ENCODE assay signal across 9 mouse cellular contexts in genomic region chr15:98504514-98504913, GRCm38 (mm10). TPM values are rescaled to one million over a fixed set of nuclear protein-coding genes. Genes with fewer than 3 reads are reported as not detected.
A peak's percentile ranks its signal among the peaks of the same experiment; 100 is the strongest.
DNase-seq lines count a peak whose midpoint lies in the region; ATAC-seq and TF ChIP-seq lines count a peak whose summit lies in the region.
"Had no signal": no experiment of that assay in that cellular context is flagged by ENCODE, and none has a peak within 500 bp of the region (broad histone marks: within the 10 kb centered on the region; RNA-seq: fewer than 3 reads in every experiment).

No protein-coding gene starts in this region.

- intact Hi-C loops in left cerebral cortex, postnatal 14 days (cut with DNase I) = loop anchor here (10.0 kb wide), 1 partner anchor 90 kb away; no protein-coding TSS in a partner anchor

- ATAC-seq in hindbrain, embryonic 11.5 days (ENCODE audit: low FRiP score) = no peak
- no peak for ATAC-seq in hindbrain, embryonic 12.5 days (ENCODE audit: low FRiP score)
- ATAC-seq in midbrain, embryonic 16.5 days = no peak

- TF ChIP-seq CTCF in thymus, adult 2 months (IDR thresholded peaks at IDR 0.05; ENCODE audit: borderline replicate concordance, control insufficient read depth, extremely low read depth, insufficient read depth, low read length, poor library complexity) = peak; percentile 78; the same call in 1 of the 2 replicates

- H3K4me1 ChIP-seq in hindbrain, embryonic 11.5 days (replicated peaks; ENCODE audit: control insufficient read depth, insufficient read depth, low read length) = no peaks in the 10 kb centered on the region
- H3K4me1 ChIP-seq in hindbrain, embryonic 12.5 days = no peaks in the 10 kb centered on the region
- H3K4me1 ChIP-seq in midbrain, embryonic 16.5 days (ENCODE audit: control insufficient read depth, insufficient read depth, low read length) = no peaks in the 10 kb centered on the region
- peaks cover 24% of the 10 kb centered on the region for H3K4me1 ChIP-seq in thymus, adult 2 months (replicated peaks; ENCODE audit: control insufficient read depth, insufficient read depth, low read length)

- H3K27ac ChIP-seq in hindbrain, embryonic 11.5 days (ENCODE audit: low read depth, low read length) = no peak overlapping the region
- H3K27ac ChIP-seq in hindbrain, embryonic 12.5 days = no peak overlapping the region
- no peak overlapping the region for H3K27ac ChIP-seq in midbrain, embryonic 16.5 days (ENCODE audit: low read length)
- H3K27ac ChIP-seq in thymus, adult 2 months (ENCODE audit: control insufficient read depth, insufficient read depth, low read length) = no peak overlapping the region
- H3K27ac ChIP-seq: embryonic facial prominence, embryonic 12.5 days had no signal

- H3K9me3 ChIP-seq in hindbrain, embryonic 11.5 days (ENCODE audit: control insufficient read depth, low read length) = no peaks in the 10 kb centered on the region
- no peaks in the 10 kb centered on the region for H3K9me3 ChIP-seq in hindbrain, embryonic 12.5 days (replicated peaks)
- no peaks in the 10 kb centered on the region for H3K9me3 ChIP-seq in midbrain, embryonic 16.5 days (replicated peaks; ENCODE audit: control insufficient read depth, low read length, poor library complexity, severe bottlenecking)
- H3K9me3 ChIP-seq: embryonic facial prominence, embryonic 12.5 days had no signal

- no peak overlapping the region for H3K4me2 ChIP-seq in hindbrain, embryonic 11.5 days (replicated peaks; ENCODE audit: low read depth, low read length)
- H3K4me2 ChIP-seq in hindbrain, embryonic 12.5 days (replicated peaks) = no peak overlapping the region
- peak overlapping the region; percentile 22 for H3K4me2 ChIP-seq in midbrain, embryonic 16.5 days (ENCODE audit: low read length)
- H3K4me2 ChIP-seq: embryonic facial prominence, embryonic 12.5 days had no signal

- H3K4me3 ChIP-seq in hindbrain, embryonic 11.5 days (ENCODE audit: low read depth, low read length) = no peak overlapping the region
- H3K4me3 ChIP-seq in hindbrain, embryonic 12.5 days = no peak overlapping the region
- H3K4me3 ChIP-seq in midbrain, embryonic 16.5 days (ENCODE audit: low read depth, low read length) = no peak overlapping the region
- H3K4me3 ChIP-seq in thymus, adult 2 months (ENCODE audit: control insufficient read depth, insufficient read depth, low read length) = no peak overlapping the region
- H3K4me3 ChIP-seq: embryonic facial prominence, embryonic 12.5 days had no signal

- H3K27me3 ChIP-seq in hindbrain, embryonic 11.5 days (ENCODE audit: control insufficient read depth, insufficient read depth, low read length) = no peaks in the 10 kb centered on the region
- H3K27me3 ChIP-seq in hindbrain, embryonic 12.5 days = peaks cover 4% of the 10 kb centered on the region; the same call in 1 of the 2 replicates
- H3K27me3 ChIP-seq in midbrain, embryonic 16.5 days (ENCODE audit: control insufficient read depth, insufficient read depth, low read depth, low read length) = no peaks in the 10 kb centered on the region
- H3K27me3 ChIP-seq in thymus, adult 2 months (ENCODE audit: control insufficient read depth, insufficient read depth, low read length) = no peaks in the 10 kb centered on the region

- TF ChIP-seq POLR2A in thymus, adult 2 months (IDR thresholded peaks at IDR 0.05; ENCODE audit: control insufficient read depth, extremely low read depth, insufficient read depth, low read length, poor library complexity) = no peak

- WGBS in hindbrain, embryonic 11.5 days = 17% methylated on average over 18 of the region's 18 CpGs
- WGBS in hindbrain, embryonic 12.5 days = 16% methylated on average over 18 of the region's 18 CpGs
- 16% methylated on average over 18 of the region's 18 CpGs for WGBS in midbrain, embryonic 16.5 days
- 15% methylated on average over 18 of the region's 18 CpGs for WGBS in thymus, adult 2 months

- peak; percentile 84 for DNase-seq in hindbrain, embryonic 11.5 days (ENCODE audit: low spot score)
- peak; percentile 87 for DNase-seq in R1 (ENCODE audit: low read depth, low spot score)
- DNase-seq in embryo, embryonic 10 days (ENCODE audit: low spot score) = peak; percentile 75
- DNase-seq in heart, adult 8-10 months (ENCODE audit: low spot score) = peak; percentile 68
- DNase-seq in left cerebral cortex, postnatal 14 days (ENCODE audit: low spot score in 2 of 2) = peak; percentile 80 to 83
- DNase-seq in thymus, adult 2 months = peak; percentile 84

- no peaks in the 10 kb centered on the region for H3K36me3 ChIP-seq in hindbrain, embryonic 11.5 days (ENCODE audit: control insufficient read depth, insufficient read depth, low read length)
- no peaks in the 10 kb centered on the region for H3K36me3 ChIP-seq in hindbrain, embryonic 12.5 days
- no peaks in the 10 kb centered on the region for H3K36me3 ChIP-seq in midbrain, embryonic 16.5 days (ENCODE audit: control insufficient read depth, insufficient read depth, low read length)
- no peaks in the 10 kb centered on the region for H3K36me3 ChIP-seq in thymus, adult 2 months (ENCODE audit: control insufficient read depth, insufficient read depth, low read length)
- H3K36me3 ChIP-seq: embryonic facial prominence, embryonic 12.5 days had no signal

- H3K9ac ChIP-seq in hindbrain, embryonic 11.5 days (ENCODE audit: low read depth, low read length) = no peak overlapping the region
- no peak overlapping the region for H3K9ac ChIP-seq in hindbrain, embryonic 12.5 days
- H3K9ac ChIP-seq in midbrain, embryonic 16.5 days (ENCODE audit: low read depth, low read length) = no peak overlapping the region
- H3K9ac ChIP-seq: embryonic facial prominence, embryonic 12.5 days had no signal

RNA-seq across cellular contexts. Expression of gene Olfr279, which starts 12.3 kb away (rescaled TPM):
- polyA plus RNA-seq in hindbrain, embryonic 11.5 days (2014; fragmentation: Nextera tagmentation; extraction: Ambion mirVana) = not detected in 2 replicates
- polyA plus RNA-seq in hindbrain, embryonic 12.5 days (2016; fragmentation: Nextera tagmentation; extraction: Ambion mirVana) = not detected in 2 replicates
- total RNA-seq in heart, adult 8-10 months (2022) = not detected
- under 1 TPM in 1 of 2 experiments, not detected in 1; 0.11 TPM for total RNA-seq in left cerebral cortex, postnatal 14 days (2021)
- not detected in 2 replicates for polyA plus RNA-seq in midbrain, embryonic 16.5 days (2015; fragmentation: Nextera tagmentation; extraction: Ambion mirVana)
- not detected in 2 replicates for polyA plus RNA-seq in thymus, adult 2 months (2012; rRNA removed)

RNA-seq across cellular contexts. Expression of gene Lalba, which starts 22.0 kb away (rescaled TPM):
- not detected in 2 replicates for polyA plus RNA-seq in hindbrain, embryonic 11.5 days (2014; fragmentation: Nextera tagmentation; extraction: Ambion mirVana)
- polyA plus RNA-seq in hindbrain, embryonic 12.5 days (2016; fragmentation: Nextera tagmentation; extraction: Ambion mirVana) = not detected in 2 replicates
- total RNA-seq in heart, adult 8-10 months (2022) = not detected
- total RNA-seq in left cerebral cortex, postnatal 14 days (2021) = not detected
- polyA plus RNA-seq in midbrain, embryonic 16.5 days (2015; fragmentation: Nextera tagmentation; extraction: Ambion mirVana) = not detected in 2 replicates
- 0.48 TPM in 1 of 2 replicates, not detected in the other for polyA plus RNA-seq in thymus, adult 2 months (2012; rRNA removed)
- polyA plus RNA-seq: embryonic facial prominence, embryonic 12.5 days had no signal

RNA-seq across cellular contexts. Expression of gene Kansl2, which starts 29.6 kb away (rescaled TPM):
- 127 and 132 TPM in 2 replicates for polyA plus RNA-seq in hindbrain, embryonic 11.5 days (2014; fragmentation: Nextera tagmentation; extraction: Ambion mirVana)
- 166 and 167 TPM in 2 replicates for polyA plus RNA-seq in hindbrain, embryonic 12.5 days (2016; fragmentation: Nextera tagmentation; extraction: Ambion mirVana)
- 10 to 100 TPM; 77.7 to 87.7 (median 81.1) TPM for total RNA-seq in heart, adult 8-10 months (2022)
- 10 to 100 TPM; 59.5 to 61.0 TPM for total RNA-seq in left cerebral cortex, postnatal 14 days (2021)
- polyA plus RNA-seq in midbrain, embryonic 16.5 days (2015; fragmentation: Nextera tagmentation; extraction: Ambion mirVana) = 106 and 113 TPM in 2 replicates
- 71.6 and 78.4 TPM in 2 replicates for polyA plus RNA-seq in thymus, adult 2 months (2012; rRNA removed)

RNA-seq across cellular contexts. Expression of gene OR5BS1P, which starts 34.8 kb away (rescaled TPM):
- polyA plus RNA-seq in hindbrain, embryonic 11.5 days (2014; fragmentation: Nextera tagmentation; extraction: Ambion mirVana) = not detected in 2 replicates
- polyA plus RNA-seq in hindbrain, embryonic 12.5 days (2016; fragmentation: Nextera tagmentation; extraction: Ambion mirVana) = not detected in 2 replicates
- total RNA-seq in heart, adult 8-10 months (2022) = not detected
- total RNA-seq in left cerebral cortex, postnatal 14 days (2021) = not detected
- polyA plus RNA-seq in midbrain, embryonic 16.5 days (2015; fragmentation: Nextera tagmentation; extraction: Ambion mirVana) = not detected in 2 replicates
- not detected in 2 replicates for polyA plus RNA-seq in thymus, adult 2 months (2012; rRNA removed)
- polyA plus RNA-seq: embryonic facial prominence, embryonic 12.5 days had no signal

RNA-seq across cellular contexts. Expression of gene Olfr281, which starts 52.1 kb away (rescaled TPM):
- polyA plus RNA-seq in hindbrain, embryonic 11.5 days (2014; fragmentation: Nextera tagmentation; extraction: Ambion mirVana) = not detected in 2 replicates
- not detected in 2 replicates for polyA plus RNA-seq in hindbrain, embryonic 12.5 days (2016; fragmentation: Nextera tagmentation; extraction: Ambion mirVana)
- total RNA-seq in heart, adult 8-10 months (2022) = not detected
- not detected for total RNA-seq in left cerebral cortex, postnatal 14 days (2021)
- not detected in 2 replicates for polyA plus RNA-seq in midbrain, embryonic 16.5 days (2015; fragmentation: Nextera tagmentation; extraction: Ambion mirVana)
- polyA plus RNA-seq in thymus, adult 2 months (2012; rRNA removed) = not detected in 2 replicates
